Mouse (Mus musculus) lung, postnatal 0 days (tissue): ENCODE data around the gene Olfr520.

Experiments used
- CTCF ChIP-seq: IDR thresholded peaks from 2 replicates; pipeline ENCODE4 v1.5.1; 2016; ENCODE audit warnings: antibody characterized with exemption, mild to moderate bottlenecking
- EP300 ChIP-seq: IDR thresholded peaks from 2 replicates; pipeline ENCODE4 v1.6.1; 2016; ENCODE audit warnings: antibody characterized with exemption, mild to moderate bottlenecking, control low read depth

GRCm38 (mm10) chr7:99707671-99708070 is 22.4 kb upstream of the Olfr520 start:
- no peak for TF ChIP-seq CTCF
- no peak for TF ChIP-seq EP300
